Mouse (Mus musculus): ENCODE measurements at regions not wholly inside any gene's neighbourhood (a gene's known extent, or its start where the extent isn't known, plus 50 kb on each side); places are given as distances from the start of the nearest gene placed in this dataset.
A peak's percentile ranks its signal among the peaks of the same experiment; 100 is the strongest.

GRCm38 (mm10) chr19:28732998-28733397 is 53.1 kb upstream of the Glis3 start:
- DNase-seq (ENCODE audit: low spot score) = no peak

- no peak for DNase-seq (ENCODE audit: low spot score)
These were observed 53.9 kb upstream of the Glis3 start for GRCm38 (mm10) chr19:28733781-28734180.

- DNase-seq (ENCODE audit: low spot score) = peak; percentile 68
These were observed 63.4 kb upstream of the Glis3 start for GRCm38 (mm10) chr19:28743176-28743793.

GRCm38 (mm10) chr19:28745105-28745504 is 65.2 kb upstream of the Glis3 start:
- DNase-seq (ENCODE audit: low spot score) = no peak

GRCm38 (mm10) chr19:28745534-28745933 is 65.7 kb upstream of the Glis3 start:
- no peak for DNase-seq (ENCODE audit: low spot score)

- DNase-seq (ENCODE audit: low spot score) = no peak
These were observed 71.2 kb upstream of the Glis3 start for GRCm38 (mm10) chr19:28751091-28751490.

- peak; percentile 51 for DNase-seq (ENCODE audit: low spot score)
These were observed 76.0 kb upstream of the Slc1a1 start for GRCm38 (mm10) chr19:28758854-28759253.

- DNase-seq (ENCODE audit: low spot score) = no peak
These were observed 70.0 kb upstream of the Slc1a1 start for GRCm38 (mm10) chr19:28764795-28765360.

- no peak for DNase-seq (ENCODE audit: low spot score)
These were observed 66.6 kb upstream of the Slc1a1 start for GRCm38 (mm10) chr19:28768218-28768617.

GRCm38 (mm10) chr19:28770419-28770818 is 64.4 kb upstream of the Slc1a1 start:
- no peak for DNase-seq (ENCODE audit: low spot score)

- DNase-seq (ENCODE audit: low spot score) = no peak
These were observed 63.0 kb upstream of the Slc1a1 start for GRCm38 (mm10) chr19:28771836-28772235.

GRCm38 (mm10) chr19:28772840-28773570 is 61.8 kb upstream of the Slc1a1 start:
- DNase-seq (ENCODE audit: low spot score) = no peak

- no peak for DNase-seq (ENCODE audit: low spot score)
These were observed 58.0 kb upstream of the Slc1a1 start for GRCm38 (mm10) chr19:28776868-28777267.

- no peak for DNase-seq (ENCODE audit: low spot score)
These were observed 57.2 kb upstream of the Slc1a1 start for GRCm38 (mm10) chr19:28777674-28778073.

GRCm38 (mm10) chr19:28778386-28778785 is 56.5 kb upstream of the Slc1a1 start:
- no peak for DNase-seq (ENCODE audit: low spot score)

- DNase-seq (ENCODE audit: low spot score) = no peak
These were observed 52.9 kb upstream of the Slc1a1 start for GRCm38 (mm10) chr19:28781971-28782370.

All from ovary, postnatal 14 days (tissue).